Mouse (Mus musculus): ENCODE results near the gene Tyk2. TPM values are rescaled to one million over a fixed set of nuclear protein-coding genes. Genes with fewer than 3 reads are reported as not detected.

Gene Tyk2
- polyA plus RNA-seq (2017; shearing (Covaris generic)) = 65.3 TPM

GRCm38 (mm10) chr9:21131059-21131956 lies at the start of gene Tyk2:
Gene Tyk2 (minus strand): TSS chr9:21131243.

GRCm38 (mm10) chr9:21165041-21165951 lies 34.3 kb upstream of the Tyk2 start, which contains the start of gene Pde4a:
Gene Pde4a (plus strand): TSS chr9:21165714.

GRCm38 (mm10) chr9:21149654-21150419 lies 18.8 kb upstream of the Tyk2 start, which contains the start of gene Cdc37:
Gene Cdc37 (minus strand): TSS chr9:21149982.

GRCm38 (mm10) chr9:21091707-21092320 lies 39.2 kb downstream of the Tyk2 start, which contains the start of the genes Gm38431 and Raver1:
Gene Gm38431 (minus strand): TSS chr9:21091997.
Gene Raver1 (minus strand): TSS chr9:21092008.

GRCm38 (mm10) chr9:21073044-21073840 lies 57.8 kb downstream of the Tyk2 start, which contains the start of the genes Gm49373 and Fdx1l:
Gene Gm49373 (minus strand): TSS chr9:21073096.
Gene Fdx1l (minus strand): TSS chr9:21073614.

GRCm38 (mm10) chr9:21067006-21067684 lies 63.9 kb downstream of the Tyk2 start, which contains the start of gene Zglp1:
Gene Zglp1 (minus strand): TSS chr9:21067093.

Other genes with a start within 250 kb of the Tyk2 start
- gene Ppan, start 243.1 kb downstream of the Tyk2 start, polyA plus RNA-seq (2017; shearing (Covaris generic)) = 97.3 TPM
- 332 TPM for gene Eif3g, start 232.6 kb downstream of the Tyk2 start, polyA plus RNA-seq (2017; shearing (Covaris generic))
- 67.8 TPM for gene Dnmt1, start 171.4 kb downstream of the Tyk2 start, polyA plus RNA-seq (2017; shearing (Covaris generic))
- gene S1pr2, start 154.5 kb downstream of the Tyk2 start, polyA plus RNA-seq (2017; shearing (Covaris generic)) = 10.3 TPM
- 101 TPM for gene Mrpl4, start 128.5 kb downstream of the Tyk2 start, polyA plus RNA-seq (2017; shearing (Covaris generic))
- gene Icam1, start 115.3 kb downstream of the Tyk2 start, polyA plus RNA-seq (2017; shearing (Covaris generic)) = 268 TPM
- 1.4 TPM for gene Icam4, start 101.9 kb downstream of the Tyk2 start, polyA plus RNA-seq (2017; shearing (Covaris generic))
- not detected for gene Icam5, start 99.2 kb downstream of the Tyk2 start, polyA plus RNA-seq (2017; shearing (Covaris generic))
- gene Zglp1, start 64.2 kb downstream of the Tyk2 start, polyA plus RNA-seq (2017; shearing (Covaris generic)) = 0.73 TPM
- gene Gm49373, start 58.1 kb downstream of the Tyk2 start, polyA plus RNA-seq (2017; shearing (Covaris generic)) = not detected
- 47.1 TPM for gene Fdx1l, start 57.6 kb downstream of the Tyk2 start, polyA plus RNA-seq (2017; shearing (Covaris generic))
- gene Gm38431, start 39.2 kb downstream of the Tyk2 start, polyA plus RNA-seq (2017; shearing (Covaris generic)) = 6.2 TPM
- 53.3 TPM for gene Raver1, start 39.2 kb downstream of the Tyk2 start, polyA plus RNA-seq (2017; shearing (Covaris generic))
- 320 TPM for gene Cdc37, start 18.7 kb upstream of the Tyk2 start, polyA plus RNA-seq (2017; shearing (Covaris generic))
- gene Pde4a, start 34.5 kb upstream of the Tyk2 start, polyA plus RNA-seq (2017; shearing (Covaris generic)) = 3.4 TPM
- 22.5 TPM for gene Keap1, start 108.1 kb upstream of the Tyk2 start, polyA plus RNA-seq (2017; shearing (Covaris generic))
- 2.5 TPM for gene S1pr5, start 117.2 kb upstream of the Tyk2 start, polyA plus RNA-seq (2017; shearing (Covaris generic))
- gene Atg4d, start 134.1 kb upstream of the Tyk2 start, polyA plus RNA-seq (2017; shearing (Covaris generic)) = 83.2 TPM
- 30.7 TPM for gene Kri1, start 156.7 kb upstream of the Tyk2 start, polyA plus RNA-seq (2017; shearing (Covaris generic))
- gene Cdkn2d, start 160.2 kb upstream of the Tyk2 start, polyA plus RNA-seq (2017; shearing (Covaris generic)) = 70.0 TPM
- 2.1 TPM for gene Ap1m2, start 181.1 kb upstream of the Tyk2 start, polyA plus RNA-seq (2017; shearing (Covaris generic))
- 261 TPM for gene Slc44a2, start 189.5 kb upstream of the Tyk2 start, polyA plus RNA-seq (2017; shearing (Covaris generic))
- gene Ilf3, start 236.6 kb upstream of the Tyk2 start, polyA plus RNA-seq (2017; shearing (Covaris generic)) = 51.0 TPM

All from effector memory CD4-positive, alpha-beta T cell, adult 7 months (primary cell).